Mouse (Mus musculus) v-Abl transformed pro-B cells (cell line): Measurements from ENCODE around the gene Fam160a1.

Experiments
- in situ Hi-C, 2 experiments: fragments of 400-800 bp; cut with MboI; formaldehyde crosslinking; loops; one replicate each; pipeline ENCODE4 v1.15.1; 2025; ENCODE audit not compliant: unreplicated experiment in 2 of 2

Gene Fam160a1

DNA sequence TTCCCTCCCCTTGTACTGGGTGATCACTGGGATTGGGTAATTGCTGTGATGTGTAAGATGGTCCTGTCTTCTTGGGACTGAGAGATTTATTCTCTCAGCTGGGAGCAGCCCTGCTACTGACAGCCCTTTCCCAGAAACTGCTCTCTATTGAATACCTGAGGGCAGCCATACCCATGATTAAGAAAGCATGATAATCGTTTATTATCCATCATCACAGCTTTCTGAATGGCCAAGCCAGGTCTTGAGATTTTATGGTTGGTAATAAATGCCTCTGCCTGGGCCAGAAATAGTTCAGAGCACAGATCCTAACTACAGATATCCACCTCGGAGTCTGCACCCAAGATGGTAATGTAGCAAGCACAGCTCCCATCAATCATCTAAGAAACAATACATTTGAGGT lies 59.1 kb downstream of the Fam160a1 start:
- in situ Hi-C loops: no loop called here

GRCm38 (mm10) chr3:85757435-85757834 lies 59.7 kb downstream of the Fam160a1 start:
- in situ Hi-C loops: no loop called here

DNA sequence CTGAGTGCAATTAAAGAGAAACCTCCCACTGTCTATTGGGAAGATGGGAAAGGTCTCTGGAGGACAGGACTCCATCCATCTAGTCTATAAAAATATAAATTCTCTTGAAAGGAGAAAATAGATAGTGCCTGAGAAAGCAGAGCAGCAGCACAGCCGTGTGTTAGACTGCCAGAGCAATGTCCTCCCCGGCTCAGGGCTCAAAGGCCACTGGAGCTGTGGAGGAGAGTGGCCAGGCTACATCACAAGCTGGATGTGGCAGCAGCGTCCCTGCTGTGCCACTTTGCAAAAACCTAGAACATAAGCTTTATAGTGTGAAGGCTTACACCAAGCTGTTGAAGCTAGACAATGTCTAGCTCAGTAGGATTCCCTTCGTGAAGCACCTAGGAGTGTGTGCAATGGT lies 67.7 kb downstream of the Fam160a1 start:
- in situ Hi-C loops: no loop called here

DNA sequence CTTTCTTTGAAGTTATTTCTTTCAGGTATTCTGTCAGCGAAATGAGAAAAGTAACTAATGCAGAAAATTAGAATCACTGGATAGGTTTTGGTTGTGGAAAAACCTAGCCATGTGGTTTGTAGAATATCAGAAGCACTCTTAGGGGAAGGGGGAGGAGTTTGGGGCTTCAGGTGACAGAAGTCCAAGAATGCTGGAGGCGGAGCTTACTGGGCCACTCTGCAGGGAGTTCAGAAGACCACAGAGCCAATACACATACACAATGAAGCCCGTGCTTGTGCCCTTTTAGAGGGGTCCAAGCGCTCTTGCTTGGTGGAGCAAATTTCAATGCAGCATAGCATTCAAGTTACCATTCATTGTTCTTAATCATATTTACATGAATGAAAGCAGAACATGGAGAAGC lies 68.2 kb downstream of the Fam160a1 start:
- in situ Hi-C loops: no loop called here

- in situ Hi-C loops: no loop called here
Observed at GRCm38 (mm10) chr3:85746116-85746515, 71.0 kb downstream of the Fam160a1 start.

DNA sequence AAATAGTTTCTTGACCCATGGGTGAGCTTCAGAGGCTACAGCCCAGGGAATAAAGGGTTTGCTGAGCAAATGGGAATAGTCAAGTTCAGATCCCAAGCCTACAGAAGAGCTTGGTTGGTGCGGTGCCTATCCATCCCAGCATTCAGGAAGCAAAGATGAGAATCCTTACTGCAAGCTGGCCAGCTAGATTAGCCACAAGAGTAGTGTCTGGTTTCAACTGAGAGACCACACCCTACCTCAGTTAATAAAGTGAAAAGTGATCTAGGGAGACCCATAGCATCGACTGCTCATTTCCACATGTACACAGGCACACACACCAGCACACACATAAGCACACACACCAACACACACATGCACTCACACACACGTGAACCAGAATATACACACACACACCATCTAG lies 75.3 kb downstream of the Fam160a1 start:
- in situ Hi-C loops: no loop called here

GRCm38 (mm10) chr3:85738591-85738990 lies 78.5 kb downstream of the Fam160a1 start:
- in situ Hi-C loops: no loop called here

DNA sequence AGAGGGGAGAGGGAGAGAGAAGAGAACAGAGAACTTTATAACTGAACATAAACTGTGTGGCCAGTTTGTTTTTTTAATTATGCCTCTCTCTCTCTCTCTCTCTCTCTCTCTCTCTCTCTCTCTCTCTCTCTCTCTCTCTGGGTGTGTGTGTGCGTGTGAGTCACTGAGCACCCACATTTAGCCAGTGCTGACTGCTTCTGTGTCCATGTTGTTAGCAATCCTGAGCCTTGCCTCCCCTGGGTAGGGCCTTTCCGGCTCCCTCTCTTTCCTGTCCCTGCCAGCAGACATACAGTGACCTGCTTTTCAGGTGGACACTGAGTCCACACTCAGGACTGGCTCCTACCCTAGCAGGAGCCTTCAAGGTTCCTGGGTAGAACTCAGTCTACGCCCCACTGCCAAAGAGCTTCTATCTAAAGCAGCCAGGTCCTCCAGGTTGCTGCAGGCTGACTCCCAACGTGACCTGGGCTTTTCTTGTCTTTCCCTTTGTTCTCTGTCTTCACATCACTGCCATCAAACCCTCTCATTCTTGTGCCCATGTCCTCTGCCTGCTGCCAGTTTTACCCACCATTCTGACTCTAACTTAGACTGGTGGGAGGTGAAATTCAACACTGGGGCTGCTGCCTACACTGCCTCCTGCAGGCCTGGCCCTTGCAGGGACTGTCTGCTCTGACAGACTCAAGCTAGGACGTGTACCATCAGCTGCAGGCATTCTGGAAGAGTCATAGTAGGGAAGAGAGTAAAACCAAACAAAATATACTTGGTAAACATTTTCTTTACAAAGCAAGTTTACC lies 83.0 kb downstream of the Fam160a1 start:
- in situ Hi-C loops: no loop called here

GRCm38 (mm10) chr3:85727171-85727570 lies 89.9 kb downstream of the Fam160a1 start:
- in situ Hi-C loops: no loop called here

GRCm38 (mm10) chr3:85725971-85726370 lies 91.1 kb downstream of the Fam160a1 start:
- in situ Hi-C loops: no loop called here

DNA sequence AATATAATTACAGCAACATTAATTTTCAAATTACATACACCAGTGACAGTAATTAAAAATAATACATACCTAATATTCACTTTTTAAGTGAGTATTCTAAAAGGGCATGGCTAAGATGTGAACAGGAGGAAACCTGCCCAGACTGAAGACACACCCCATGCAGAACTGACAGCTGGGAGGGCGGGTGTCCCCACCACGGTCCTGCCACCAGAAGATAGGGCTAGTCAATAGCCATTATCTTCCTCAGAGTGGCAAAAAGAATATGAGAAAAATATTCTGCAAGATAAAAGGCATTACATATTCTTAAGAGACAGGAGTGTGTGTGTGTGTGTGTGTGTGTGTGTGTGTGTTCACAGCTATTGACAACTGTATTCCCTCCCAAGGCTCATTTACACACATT lies 92.0 kb downstream of the Fam160a1 start:
- in situ Hi-C loops: no loop called here

DNA sequence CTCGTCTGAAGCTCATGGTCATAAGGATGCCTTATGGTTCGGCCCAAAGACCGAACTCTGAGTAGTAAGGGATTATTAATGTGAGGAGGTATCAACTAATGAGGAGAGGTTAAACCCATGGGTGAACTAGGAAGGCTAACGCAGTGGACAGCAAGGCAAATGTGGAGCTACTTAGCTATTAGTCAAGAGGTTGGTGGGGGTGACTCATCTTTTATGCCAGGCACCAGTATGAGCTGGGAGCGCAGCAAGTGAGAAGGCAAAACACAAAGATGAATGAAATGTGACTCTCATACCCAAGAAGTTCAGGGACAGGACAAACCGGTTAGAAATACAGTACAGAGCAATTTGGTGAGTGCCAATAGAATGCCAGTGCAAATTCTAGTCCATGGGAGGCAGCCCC lies 94.5 kb downstream of the Fam160a1 start:
- in situ Hi-C loops: loop anchor here (25.0 kb wide), 3 partner anchors 640 to 1090 kb away; no protein-coding TSS in a partner anchor

- in situ Hi-C loops: loop anchor here (25.0 kb wide), 3 partner anchors 646 to 1096 kb away; no protein-coding TSS in a partner anchor
Observed at GRCm38 (mm10) chr3:85715764-85716297, 101.3 kb downstream of the Fam160a1 start.

GRCm38 (mm10) chr3:85713936-85714709 lies 103.0 kb downstream of the Fam160a1 start:
- in situ Hi-C loops: loop anchor here (25.0 kb wide), 3 partner anchors 648 to 1098 kb away; no protein-coding TSS in a partner anchor

- in situ Hi-C loops: loop anchor here (25.0 kb wide), 3 partner anchors 652 to 1102 kb away; no protein-coding TSS in a partner anchor
Observed at GRCm38 (mm10) chr3:85710695-85711094, 106.4 kb downstream of the Fam160a1 start.

GRCm38 (mm10) chr3:85707421-85707820 lies 109.7 kb downstream of the Fam160a1 start:
- in situ Hi-C loops: loop anchor here (5.0 to 25.0 kb wide), 6 partner anchors 215 to 1105 kb away; no protein-coding TSS in a partner anchor

DNA sequence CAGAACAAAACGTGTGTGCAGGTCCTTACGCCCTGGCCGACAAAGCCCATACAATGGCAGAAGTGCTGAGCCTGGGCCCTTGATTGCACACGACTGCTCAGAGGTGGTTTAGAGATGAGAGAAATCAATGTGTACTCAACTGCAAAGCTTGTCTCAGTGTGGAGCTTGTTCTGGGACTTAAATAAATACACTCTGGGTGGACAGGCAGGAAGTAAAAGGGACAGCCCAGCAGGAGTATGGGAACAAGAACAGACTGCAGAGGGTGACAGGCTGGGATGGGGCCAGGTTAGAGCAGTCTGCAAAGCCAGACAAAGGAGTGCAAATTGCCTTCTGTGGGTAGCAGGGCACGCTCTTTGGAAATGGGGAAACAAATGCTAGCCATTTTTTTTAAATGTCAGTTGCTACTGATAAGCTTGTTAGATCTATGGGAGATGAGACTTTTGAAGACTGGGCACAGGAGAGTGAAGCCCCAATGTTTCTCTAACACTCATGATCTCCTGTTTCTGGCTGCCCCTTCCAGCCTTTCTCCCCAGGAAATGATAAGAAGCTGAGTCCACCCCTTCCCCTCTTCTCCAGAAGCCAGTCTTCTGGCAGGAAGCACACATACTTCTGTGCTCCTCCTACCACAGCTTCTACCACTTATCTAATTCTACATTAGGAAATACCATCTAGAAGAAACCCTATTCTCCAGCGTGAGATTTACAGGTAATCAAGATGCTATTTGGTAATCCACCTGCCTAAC lies 113.8 kb downstream of the Fam160a1 start:
- in situ Hi-C loops: loop anchor here (25.0 kb wide), 3 partner anchors 659 to 1109 kb away; no protein-coding TSS in a partner anchor

- in situ Hi-C loops: no loop called here
Observed at GRCm38 (mm10) chr3:85698496-85698895, 118.6 kb downstream of the Fam160a1 start.

DNA sequence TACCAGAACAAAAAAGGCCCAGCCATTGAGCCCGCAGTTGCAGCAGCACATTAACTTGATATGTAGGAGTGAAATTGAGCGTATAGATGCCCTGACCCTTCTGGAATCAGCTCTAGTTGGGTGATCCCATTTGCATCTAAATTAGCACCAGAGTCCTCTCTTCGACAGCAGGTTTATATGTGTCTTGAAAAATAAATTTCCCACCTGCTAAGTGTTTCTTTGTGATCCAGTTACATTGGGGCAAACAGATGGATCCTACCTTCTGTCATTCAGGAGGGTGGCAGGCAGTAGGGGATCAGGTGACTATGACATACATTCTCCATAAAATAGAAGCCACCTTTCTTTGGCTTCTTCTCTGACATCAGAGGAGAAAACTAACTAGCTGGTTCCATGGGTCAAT lies 122.0 kb downstream of the Fam160a1 start:
- in situ Hi-C loops: no loop called here

- in situ Hi-C loops: no loop called here
Observed at GRCm38 (mm10) chr3:85693013-85693412, 124.1 kb downstream of the Fam160a1 start.
